Mouse (Mus musculus) limb, embryonic 14.5 days (tissue): ENCODE data around the gene Ulk4. TPM values are rescaled to one million over a fixed set of nuclear protein-coding genes. Genes with fewer than 3 reads are reported as not detected.

ENCODE experiments used
- ATAC-seq: fragments of 200-750 bp; cut with Nextera tagmentation; 2 replicates; pipeline ENCODE4 v1.8.0; 2017; ENCODE audit warnings: low read depth, moderate number of reproducible peaks, moderate TSS enrichment; ENCODE audit not compliant: low FRiP score
- DNase-seq: peaks from one replicate; pipeline ENCODE4 v3.0.0-alpha.2; 2015; ENCODE audit warnings: low spot score
- H3K27ac ChIP-seq: fragments of 300-500 bp; sonication (generic); replicated peaks from 2 replicates; pipeline ENCODE4 v1.5.1; 2014; ENCODE audit warnings: low read depth, mild to moderate bottlenecking, low read length, moderate library complexity, mixed read lengths
- H3K27me3 ChIP-seq: fragments of 300-500 bp; sonication (generic); 2 replicates; pipeline ENCODE4 v1.6.1; 2014; ENCODE audit warnings: low read length, mixed read lengths; ENCODE audit not compliant: control insufficient read depth, insufficient read depth
- H3K36me3 ChIP-seq: fragments of 300-500 bp; sonication (generic); 2 replicates; pipeline ENCODE4 v1.6.1; 2014; ENCODE audit warnings: mild to moderate bottlenecking, low read length, moderate library complexity, mixed read lengths; ENCODE audit not compliant: control insufficient read depth, insufficient read depth
- H3K4me1 ChIP-seq: fragments of 300-500 bp; sonication (generic); 2 replicates; pipeline ENCODE4 v1.6.1; 2014; ENCODE audit warnings: antibody characterized with exemption, low read length, mixed read lengths; ENCODE audit not compliant: control insufficient read depth, insufficient read depth
- H3K4me2 ChIP-seq: fragments of 300-500 bp; sonication (generic); replicated peaks from 2 replicates; pipeline ENCODE4 v1.6.1; 2014; ENCODE audit warnings: low read depth, mild to moderate bottlenecking, low read length, moderate library complexity; ENCODE audit not compliant: severe bottlenecking
- H3K4me3 ChIP-seq: fragments of 300-500 bp; sonication (generic); replicated peaks from 2 replicates; pipeline ENCODE4 v1.5.1; 2014; ENCODE audit warnings: low read length
- H3K9ac ChIP-seq: fragments of 300-500 bp; sonication (generic); 2 replicates; pipeline ENCODE4 v1.6.1; 2014; ENCODE audit warnings: mild to moderate bottlenecking, low read depth, low read length, moderate library complexity; ENCODE audit not compliant: severe bottlenecking
- H3K9me3 ChIP-seq: fragments of 300-500 bp; sonication (generic); 2 replicates; pipeline ENCODE4 v1.6.1; 2016; ENCODE audit warnings: low read length; ENCODE audit not compliant: control insufficient read depth
- POLR2A ChIP-seq: fragments of 200-500 bp; IDR thresholded peaks from 2 replicates; pipeline ENCODE4 v1.8.0; 2012; ENCODE audit warnings: inconsistent platforms, mild to moderate bottlenecking, moderate library complexity, borderline replicate concordance; ENCODE audit not compliant: insufficient read depth, insufficient read length; ENCODE audit errors: extremely low read depth
- WGBS: fragments of 180-500 bp; shearing (Covaris S2); extraction: QIAGEN DNeasy Blood & Tissue Kit; methylation state at CpG from one replicate; pipeline ENCODE4 v1.1.7; 2014; 5-methylcytosine and 5-hydroxymethylcytosine counted together
- polyA plus RNA-seq, 2 experiments: library from polyadenylated mRNA; depleted of rRNA in 1 of 2; stranded (reverse) in 1 of 2; unstranded in 1 of 2; fragments of >200 nt; fragmentation: Nextera tagmentation in 1 of 2; extraction: Ambion mirVana in 1 of 2; gene quantifications; 2 replicates each; pipeline versions ENCODE4 v1.2.1 to v1.2.3; 2012 to 2014

Ulk4 gene
- polyA plus RNA-seq, 2 experiments = 6.4 to 123 TPM

DNA sequence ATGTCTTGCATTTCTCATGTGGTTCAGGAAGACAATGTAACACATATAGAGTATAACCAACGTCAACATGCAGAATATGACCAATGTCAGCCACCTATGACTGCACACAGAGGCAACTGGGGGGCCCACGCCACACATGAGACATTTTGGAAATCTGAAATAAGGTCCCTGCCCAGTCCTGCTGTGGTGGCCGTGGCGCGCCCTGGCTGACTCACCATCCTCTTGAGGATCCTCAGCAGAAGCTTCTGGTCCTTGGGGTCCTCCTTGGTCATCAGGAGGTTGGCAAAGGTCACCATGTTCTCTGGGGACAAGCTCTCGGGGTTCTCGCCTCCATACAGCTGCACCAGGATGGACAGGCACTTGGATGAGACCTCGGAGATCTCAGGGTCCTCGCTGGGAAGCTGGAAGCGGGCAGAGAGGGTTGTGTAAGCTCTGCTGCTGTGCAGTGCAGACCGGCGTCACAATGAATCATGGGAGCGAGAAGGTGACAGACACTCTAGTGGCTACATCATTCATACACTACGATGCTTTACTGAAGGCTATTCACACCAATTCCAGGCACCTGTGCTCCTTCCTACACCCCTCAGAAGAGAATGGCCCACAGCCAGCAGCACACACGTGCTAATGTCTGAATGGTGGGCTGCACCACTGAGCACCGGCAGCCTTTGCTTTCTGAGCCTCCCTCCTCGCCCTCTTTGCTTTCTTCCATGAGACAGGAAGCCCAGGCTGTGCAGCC, 232.4 kb downstream of the Ulk4 start:
- Histone ChIP-seq H3K9ac (no peak overlapping the region), H3K4me1 (no peaks in the 10 kb centered on the region), H3K36me3 (no peaks in the 10 kb centered on the region), H3K4me2 (no peak overlapping the region), H3K27me3 (no peaks in the 10 kb centered on the region), H3K4me3 (no peak overlapping the region), H3K27ac (no peak overlapping the region), H3K9me3 (no peaks in the 10 kb centered on the region)
- no peak for TF ChIP-seq POLR2A
- WGBS = 70% methylated on average over 17 of the region's 17 CpGs
- ATAC-seq = no peak
- DNase-seq = no peak

DNA sequence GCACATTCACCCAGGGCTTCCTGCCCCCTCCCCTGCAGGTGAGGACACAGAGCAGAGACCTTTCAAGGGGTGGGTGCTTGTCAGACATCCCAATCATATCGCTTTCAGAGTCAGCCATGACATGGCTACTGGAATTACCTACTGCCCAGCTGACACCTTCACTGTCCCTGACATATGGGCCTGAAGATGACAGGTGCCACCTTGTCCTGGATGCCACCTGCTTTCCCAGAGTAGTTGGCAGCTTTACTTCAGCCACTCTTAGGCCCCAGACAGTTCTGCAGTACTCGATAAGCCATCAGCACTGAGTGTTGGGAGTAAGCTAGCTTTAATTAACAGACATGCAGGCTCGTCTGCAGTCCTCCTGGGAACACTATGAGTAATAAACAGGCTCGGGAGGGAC, 234.0 kb downstream of the Ulk4 start:
- H3K4me3 ChIP-seq = no peak overlapping the region
- no peak overlapping the region for H3K9ac ChIP-seq
- no peak for TF ChIP-seq POLR2A
- H3K27ac ChIP-seq = no peak overlapping the region
- no peak for DNase-seq
- 82% methylated on average over 4 of the region's 4 CpGs for WGBS
- no peaks in the 10 kb centered on the region for H3K36me3 ChIP-seq
- H3K4me1 ChIP-seq = peaks cover 7% of the 10 kb centered on the region
- no peak for ATAC-seq
- no peak overlapping the region for H3K4me2 ChIP-seq
- no peaks in the 10 kb centered on the region for H3K27me3 ChIP-seq
- H3K9me3 ChIP-seq = no peaks in the 10 kb centered on the region

GRCm38 (mm10) chr9:121038396-121038795, 238.6 kb downstream of the Ulk4 start:
- no peak overlapping the region for H3K4me2 ChIP-seq
- no peak overlapping the region for H3K9ac ChIP-seq
- H3K27me3 ChIP-seq = no peaks in the 10 kb centered on the region
- no peak overlapping the region for H3K4me3 ChIP-seq
- H3K9me3 ChIP-seq = no peaks in the 10 kb centered on the region
- WGBS = 57% methylated on average over 4 of the region's 4 CpGs
- no peak for DNase-seq
- ATAC-seq = no peak
- H3K27ac ChIP-seq = no peak overlapping the region
- peaks cover 17% of the 10 kb centered on the region for H3K4me1 ChIP-seq
- no peaks in the 10 kb centered on the region for H3K36me3 ChIP-seq
- TF ChIP-seq POLR2A = no peak

DNA sequence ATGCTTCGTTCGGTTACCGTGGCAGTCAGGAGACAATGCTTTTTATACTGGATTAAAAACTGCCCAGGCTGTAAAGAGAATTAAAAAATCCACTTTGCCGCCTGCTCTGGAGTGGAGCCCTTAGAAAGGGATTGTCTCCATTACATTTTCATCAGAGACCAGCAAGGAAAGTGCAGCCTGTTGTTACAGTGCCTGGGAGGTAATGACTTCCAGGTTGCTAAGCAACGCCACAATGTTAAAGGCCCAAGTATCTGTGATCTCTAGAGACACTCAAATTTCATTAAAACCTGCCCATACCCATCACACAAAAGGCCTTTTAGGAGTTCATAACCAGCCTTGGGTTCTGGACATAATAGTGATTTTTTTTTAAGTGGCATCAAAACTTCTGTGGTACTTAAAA, 239.0 kb downstream of the Ulk4 start:
- Histone ChIP-seq H3K27ac (no peak overlapping the region), H3K4me3 (no peak overlapping the region), H3K36me3 (no peaks in the 10 kb centered on the region), H3K4me2 (no peak overlapping the region), H3K9ac (no peak overlapping the region), H3K4me1 (peaks cover 17% of the 10 kb centered on the region), H3K9me3 (no peaks in the 10 kb centered on the region), H3K27me3 (no peaks in the 10 kb centered on the region)
- 22% methylated on average over 5 of the region's 5 CpGs for WGBS
- TF ChIP-seq POLR2A = no peak
- ATAC-seq (peak; percentile 72; the same call in 1 of the 2 replicates), DNase-seq (peak; percentile 65)

GRCm38 (mm10) chr9:121035296-121035695, 241.7 kb downstream of the Ulk4 start:
- ATAC-seq = no peak
- Histone ChIP-seq H3K36me3 (no peaks in the 10 kb centered on the region), H3K27me3 (no peaks in the 10 kb centered on the region), H3K4me2 (no peak overlapping the region), H3K9me3 (no peaks in the 10 kb centered on the region), H3K4me3 (no peak overlapping the region), H3K4me1 (peaks cover 20% of the 10 kb centered on the region), H3K9ac (no peak overlapping the region), H3K27ac (no peak overlapping the region)
- WGBS = 61% methylated on average over 6 of the region's 6 CpGs
- no peak for TF ChIP-seq POLR2A
- no peak for DNase-seq

DNA sequence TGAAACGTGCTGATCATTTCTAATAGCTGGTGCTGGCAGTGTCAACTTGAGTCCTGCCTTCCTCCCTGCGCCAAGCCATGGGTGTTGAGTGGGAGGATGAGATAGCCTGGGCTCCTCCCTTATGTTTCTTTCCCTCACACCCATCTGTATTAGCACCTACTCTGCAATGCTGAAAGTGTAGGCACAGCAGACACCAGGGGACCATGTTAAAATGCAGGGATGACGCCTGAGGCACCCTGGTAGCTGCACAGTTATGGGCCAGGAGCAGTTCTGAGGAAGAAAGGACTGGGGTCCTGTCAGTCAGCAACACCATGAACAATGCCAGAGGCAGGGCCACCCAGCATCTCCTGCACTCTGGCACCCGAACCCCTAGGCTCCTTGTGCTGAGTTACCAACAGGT, 243.4 kb downstream of the Ulk4 start:
- no peak overlapping the region for H3K4me3 ChIP-seq
- WGBS = 75% methylated on average over 4 of the region's 4 CpGs
- ATAC-seq (no peak), DNase-seq (no peak)
- H3K4me1 ChIP-seq = peaks cover 18% of the 10 kb centered on the region
- H3K4me2 ChIP-seq = no peak overlapping the region
- H3K27me3 ChIP-seq = no peaks in the 10 kb centered on the region
- H3K9me3 ChIP-seq = no peaks in the 10 kb centered on the region
- no peak for TF ChIP-seq POLR2A
- no peaks in the 10 kb centered on the region for H3K36me3 ChIP-seq
- H3K9ac ChIP-seq = no peak overlapping the region
- no peak overlapping the region for H3K27ac ChIP-seq
